ENCODE assay signal across 14 mouse cellular contexts in the genomic region with DNA sequence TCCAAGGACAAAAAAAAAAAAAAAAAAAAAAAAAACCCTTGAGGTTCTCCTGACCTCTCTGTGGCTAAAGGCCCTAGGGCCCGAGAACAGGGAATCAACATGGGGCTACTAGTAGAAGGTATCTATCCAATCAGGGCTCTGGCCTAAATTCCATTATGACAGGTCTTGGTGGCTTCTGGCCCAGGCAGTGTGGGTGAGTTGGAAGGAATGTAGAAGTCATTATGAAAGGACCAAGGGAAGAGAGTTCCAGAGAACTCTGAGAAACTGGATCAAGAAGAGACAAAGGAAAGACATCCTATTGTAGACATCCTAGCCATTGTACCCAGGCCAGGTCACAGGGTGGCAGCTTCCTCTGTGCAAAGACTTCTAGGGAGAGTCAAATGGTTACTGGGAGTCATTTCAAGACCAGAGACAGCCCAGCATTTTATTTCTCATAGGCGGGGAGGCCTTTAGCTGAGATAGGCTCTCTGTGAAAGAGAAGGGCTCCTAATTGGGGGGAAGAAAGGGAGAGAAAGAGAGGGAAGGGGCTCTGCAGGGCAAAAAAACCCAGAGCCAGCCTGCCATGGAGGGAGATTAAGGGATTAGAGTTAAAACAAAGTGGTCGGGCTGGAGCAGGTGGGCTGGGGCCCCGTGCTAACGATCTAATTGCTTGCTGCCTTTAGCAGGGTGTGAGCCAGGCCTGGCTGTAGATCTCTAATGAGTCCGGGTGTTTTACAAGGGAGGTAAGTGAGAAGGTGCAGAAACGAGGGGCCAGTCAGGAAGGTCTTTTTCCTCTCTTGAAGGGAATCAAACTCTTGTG. TPM values are rescaled to one million over a fixed set of nuclear protein-coding genes. Genes with fewer than 3 reads are reported as not detected.
DNase-seq lines count a peak whose midpoint lies in the region; ATAC-seq and TF ChIP-seq lines count a peak whose summit lies in the region.
"Had no signal": no experiment of that assay in that cellular context is flagged by ENCODE, and none has a peak within 500 bp of the region (broad histone marks: within the 10 kb centered on the region; RNA-seq: fewer than 3 reads in every experiment).

No protein-coding gene starts in this region.

- no peak overlapping the region for H3K9ac ChIP-seq in CH12.LX (ENCODE audit: insufficient read depth, low read depth)
- peak overlapping the region; percentile 17; the same call in 1 of the 2 replicates for H3K9ac ChIP-seq in forebrain, embryonic 13.5 days
- H3K9ac ChIP-seq in midbrain, embryonic 12.5 days (replicated peaks) = no peak overlapping the region
- no peak overlapping the region for H3K9ac ChIP-seq in kidney, embryonic 16.5 days (replicated peaks; ENCODE audit: low read length)
- H3K9ac ChIP-seq: limb, embryonic 13.5 days; lung, embryonic 15.5 days had no signal

- H3K79me2 ChIP-seq in CH12.LX (replicated peaks; ENCODE audit: control insufficient read depth, extremely low read depth, insufficient read depth, poor library complexity, severe bottlenecking) = no peaks in the 10 kb centered on the region

- no peak overlapping the region for H3K4me2 ChIP-seq in CH12.LX (ENCODE audit: insufficient read depth, low read depth, poor library complexity, severe bottlenecking)
- peak overlapping the region; percentile 18 for H3K4me2 ChIP-seq in forebrain, embryonic 13.5 days
- H3K4me2 ChIP-seq in midbrain, embryonic 12.5 days (replicated peaks) = no peak overlapping the region
- no peak overlapping the region for H3K4me2 ChIP-seq in kidney, embryonic 16.5 days (replicated peaks; ENCODE audit: low read depth, low read length)
- H3K4me2 ChIP-seq: heart, embryonic 11.5 days; limb, embryonic 13.5 days; lung, embryonic 15.5 days had no signal

- H3K36me3 ChIP-seq in CH12.LX (replicated peaks in 1 of 2; ENCODE audit: control insufficient read depth in 1 of 2, insufficient read depth in 1 of 2, low read length in 1 of 2) = no peaks in the 10 kb centered on the region
- H3K36me3 ChIP-seq in forebrain, embryonic 13.5 days (ENCODE audit: poor library complexity, severe bottlenecking) = peaks cover 29% of the 10 kb centered on the region
- peaks cover 16% of the 10 kb centered on the region; the same call in 1 of the 2 replicates for H3K36me3 ChIP-seq in midbrain, embryonic 12.5 days
- H3K36me3 ChIP-seq in kidney, embryonic 16.5 days (ENCODE audit: insufficient read depth, low read length) = no peaks in the 10 kb centered on the region
- H3K36me3 ChIP-seq: limb, embryonic 13.5 days; lung, embryonic 15.5 days had no signal

- DNase-seq in 3134 (ENCODE audit: extremely low read depth, insufficient read length, low spot score) (peak; percentile 43), CH12.LX (ENCODE audit: extremely low read depth) (no peak)
- no peak for DNase-seq in urinary bladder, postnatal 4 days (ENCODE audit: low spot score in 2 of 2)
- DNase-seq in gastrocnemius, adult 8-10 months (ENCODE audit: low spot score in 2 of 2) = no peak
- DNase-seq: thymus, postnatal 36 days had no signal

- WGBS in forebrain, embryonic 13.5 days = 6% methylated on average over 7 of the region's 7 CpGs
- 9% methylated on average over 7 of the region's 7 CpGs for WGBS in midbrain, embryonic 12.5 days
- 34% methylated on average over 7 of the region's 7 CpGs for WGBS in kidney, embryonic 16.5 days

- in situ Hi-C loops in CH12.LX (cut with MboI; ENCODE audit: low pct_ligation_motif_present, low pct_unique_long_range_greater_than_20kb, low sequenced_read_pairs) = no loop called here

- H3K4me1 ChIP-seq in CH12.LX (ENCODE audit: control insufficient read depth in 1 of 2, insufficient read depth in 2 of 2) = peaks cover 20 to 58% of the 10 kb centered on the region in 2 experiments
- H3K4me1 ChIP-seq in forebrain, embryonic 13.5 days = peaks cover 99% of the 10 kb centered on the region
- peaks cover 97% of the 10 kb centered on the region for H3K4me1 ChIP-seq in midbrain, embryonic 12.5 days
- peaks cover 29% of the 10 kb centered on the region for H3K4me1 ChIP-seq in kidney, embryonic 16.5 days (ENCODE audit: insufficient read depth, low read length)
- H3K4me1 ChIP-seq: lung, embryonic 15.5 days had no signal

- TF ChIP-seq CTCF in CH12.LX (conservative IDR thresholded peaks at IDR 0.05 in 1 of 2, IDR thresholded peaks at IDR 0.05 in 1 of 2; ENCODE audit: low read depth in 2 of 2, low read length in 2 of 2) = no peak

- no peak for TF ChIP-seq RAD21 in CH12.LX (IDR thresholded peaks at IDR 0.05; ENCODE audit: low read depth, low read length)

- no peak for TF ChIP-seq EP300 in CH12.LX (IDR thresholded peaks at IDR 0.05; ENCODE audit: low read length)

- H3K27me3 ChIP-seq in CH12.LX (replicated peaks) = peaks cover 43% of the 10 kb centered on the region
- H3K27me3 ChIP-seq in forebrain, embryonic 13.5 days = no peaks in the 10 kb centered on the region
- peaks cover 98% of the 10 kb centered on the region for H3K27me3 ChIP-seq in midbrain, embryonic 12.5 days
- peaks cover 25% of the 10 kb centered on the region for H3K27me3 ChIP-seq in kidney, embryonic 16.5 days (ENCODE audit: insufficient read depth, low read length)

- no peak overlapping the region for H3K27ac ChIP-seq in CH12.LX (ENCODE audit: insufficient read depth, low read depth)
- peak overlapping the region; percentile 100 for H3K27ac ChIP-seq in forebrain, embryonic 13.5 days
- H3K27ac ChIP-seq in midbrain, embryonic 12.5 days (replicated peaks) = peak overlapping the region; percentile 82
- H3K27ac ChIP-seq in kidney, embryonic 16.5 days (ENCODE audit: low read length) = no peak overlapping the region
- H3K27ac ChIP-seq: limb, embryonic 13.5 days; lung, embryonic 15.5 days had no signal

- dilution Hi-C loops in CH12.LX (cut with MboI; ENCODE audit: extremely low pct_ligation_motif_present, extremely low pct_unique_long_range_greater_than_20kb, low sequenced_read_pairs) = no loop called here

- no peak; the same call in 1 of the 2 replicates for ATAC-seq in forebrain, embryonic 13.5 days
- ATAC-seq in midbrain, embryonic 12.5 days (ENCODE audit: low FRiP score, low read depth) = no peak
- no peak for ATAC-seq in kidney, embryonic 16.5 days (ENCODE audit: low FRiP score, low TSS enrichment)
- ATAC-seq: activated CD4-positive, CD25-positive, alpha-beta regulatory T cell, adult 4 months had no signal

- no peak for TF ChIP-seq POLR2A in CH12.LX (IDR thresholded peaks at IDR 0.05; ENCODE audit: low read depth, low read length)

- H3K4me3 ChIP-seq in CH12.LX (replicated peaks in 1 of 3; ENCODE audit: low read depth in 2 of 3, low read length in 2 of 3, poor library complexity in 1 of 3) = no peak overlapping the region
- no peak overlapping the region for H3K4me3 ChIP-seq in forebrain, embryonic 13.5 days
- no peak overlapping the region for H3K4me3 ChIP-seq in midbrain, embryonic 12.5 days
- no peak overlapping the region for H3K4me3 ChIP-seq in kidney, embryonic 16.5 days (ENCODE audit: low read length)
- H3K4me3 ChIP-seq: limb, embryonic 13.5 days; lung, embryonic 15.5 days had no signal

- H3K9me3 ChIP-seq in CH12.LX (replicated peaks; ENCODE audit: low read length) = no peaks in the 10 kb centered on the region
- H3K9me3 ChIP-seq in forebrain, embryonic 13.5 days (replicated peaks) = no peaks in the 10 kb centered on the region
- no peaks in the 10 kb centered on the region for H3K9me3 ChIP-seq in midbrain, embryonic 12.5 days
- no peaks in the 10 kb centered on the region for H3K9me3 ChIP-seq in kidney, embryonic 16.5 days (ENCODE audit: low read length)
- H3K9me3 ChIP-seq: limb, embryonic 13.5 days; lung, embryonic 15.5 days had no signal

TF ChIP-seq in CH12.LX, 34 proteins besides CTCF, POLR2A, EP300 and RAD21:
- TF ChIP-seq PAX5 (IDR thresholded peaks at IDR 0.05; ENCODE audit: low read length) (no peak), KAT2A (IDR thresholded peaks at IDR 0.05; ENCODE audit: insufficient replicate concordance, low read length) (no peak), IRF4 (IDR thresholded peaks at IDR 0.05; ENCODE audit: low read depth, low read length) (peak; percentile 41)

RNA-seq across cellular contexts. Expression of gene Rhbg, which starts 21.5 kb away (rescaled TPM):
- total RNA-seq in CH12.LX (2012; rRNA removed) (0.08 TPM in 1 of 2 replicates, not detected in the other), CH12.LX (2014; rRNA removed) (not detected in 2 replicates)
- polyA plus RNA-seq in CH12.LX (2012; ENCODE audit: insufficient read length, low read depth) = not detected in 2 replicates
- polyA plus RNA-seq in forebrain, embryonic 13.5 days (2015; fragmentation: Nextera tagmentation; extraction: Ambion mirVana) = 0.18 and 0.26 TPM in 2 replicates
- 0.26 TPM in 1 of 2 replicates, not detected in the other for polyA plus RNA-seq in midbrain, embryonic 12.5 days (2016; fragmentation: Nextera tagmentation; extraction: Ambion mirVana)
- polyA plus RNA-seq in kidney, embryonic 16.5 days (2015; fragmentation: Nextera tagmentation; extraction: Ambion mirVana) = 11.5 and 13.5 TPM in 2 replicates
- total RNA-seq in gastrocnemius, adult 8-10 months (2022) = not detected
- polyA plus RNA-seq: activated CD4-positive, CD25-positive, alpha-beta regulatory T cell, adult 4 months had no signal

RNA-seq across cellular contexts. Expression of gene Gm38392, which starts 54.0 kb away (rescaled TPM):
- total RNA-seq in CH12.LX (2012; rRNA removed) (0.08 TPM in 1 of 2 replicates, not detected in the other), CH12.LX (2014; rRNA removed) (not detected in 2 replicates)
- not detected in 2 replicates for polyA plus RNA-seq in CH12.LX (2012; ENCODE audit: insufficient read length, low read depth)
- 0.31 TPM in 1 of 2 replicates, not detected in the other for polyA plus RNA-seq in forebrain, embryonic 13.5 days (2015; fragmentation: Nextera tagmentation; extraction: Ambion mirVana)
- not detected in 2 replicates for polyA plus RNA-seq in midbrain, embryonic 12.5 days (2016; fragmentation: Nextera tagmentation; extraction: Ambion mirVana)
- polyA plus RNA-seq in kidney, embryonic 16.5 days (2015; fragmentation: Nextera tagmentation; extraction: Ambion mirVana) = 0.15 and 2.2 TPM in 2 replicates
- total RNA-seq in gastrocnemius, adult 8-10 months (2022) = 1 to 10 TPM in 1 of 4 experiments, under 1 TPM in 3; 0.72 to 2.2 (median 0.81) TPM
- polyA plus RNA-seq: activated CD4-positive, CD25-positive, alpha-beta regulatory T cell, adult 4 months; embryonic facial prominence, embryonic 14.5 days; large intestine, adult 2 months had no signal

Comparison
In these comparisons a context has a peak if more than half of its experiments do, and no peak if none do; other contexts are left out.
1. H3K27ac ChIP-seq: peak in forebrain, embryonic 13.5 days (single experiment) and midbrain, embryonic 12.5 days (single experiment); none in CH12.LX (single experiment) and kidney, embryonic 16.5 days (single experiment).